Mouse (Mus musculus): ENCODE data around the gene Hhatl.

Hhatl gene

GRCm38 (mm10) chr9:121791757-121792521, at the start of gene Hhatl:
Gene Hhatl (minus strand): TSS chr9:121792507.
- DNase-seq (ENCODE audit: low spot score in 2 of 2) = no peak

GRCm38 (mm10) chr9:121839622-121839965, 47.3 kb upstream of the Hhatl start:
- DNase-seq (ENCODE audit: low spot score in 2 of 2) = no peak

GRCm38 (mm10) chr9:121838829-121839621, 46.7 kb upstream of the Hhatl start, which contains the start of gene Ccdc13:
Gene Ccdc13 (minus strand): TSS chr9:121839461.
- peak in 1 of 2 experiments; percentile 78 for DNase-seq (ENCODE audit: low spot score in 2 of 2)

GRCm38 (mm10) chr9:121838008-121838407, 45.7 kb upstream of the Hhatl start:
- DNase-seq (ENCODE audit: low spot score in 2 of 2) = no peak

GRCm38 (mm10) chr9:121833825-121834224, 41.5 kb upstream of the Hhatl start:
- DNase-seq (ENCODE audit: low spot score in 2 of 2) = no peak

- DNase-seq (ENCODE audit: low spot score in 2 of 2) = peak; percentile 75 to 85
Measured at GRCm38 (mm10) chr9:121830956-121831293, 38.6 kb upstream of the Hhatl start.

GRCm38 (mm10) chr9:121830243-121830955, 38.1 kb upstream of the Hhatl start:
- DNase-seq (ENCODE audit: low spot score in 2 of 2) = peak; percentile 18 to 54

GRCm38 (mm10) chr9:121829270-121829992, 37.1 kb upstream of the Hhatl start:
- no peak for DNase-seq (ENCODE audit: low spot score in 2 of 2)

- no peak for DNase-seq (ENCODE audit: low spot score in 2 of 2)
Measured at GRCm38 (mm10) chr9:121828314-121828713, 36.0 kb upstream of the Hhatl start.

GRCm38 (mm10) chr9:121826356-121826755, 34.0 kb upstream of the Hhatl start:
- no peak for DNase-seq (ENCODE audit: low spot score in 2 of 2)

GRCm38 (mm10) chr9:121823991-121824390, 31.7 kb upstream of the Hhatl start:
- no peak for DNase-seq (ENCODE audit: low spot score in 2 of 2)

- no peak for DNase-seq (ENCODE audit: low spot score in 2 of 2)
Measured at GRCm38 (mm10) chr9:121823051-121823450, 30.7 kb upstream of the Hhatl start.

- no peak for DNase-seq (ENCODE audit: low spot score in 2 of 2)
Measured at GRCm38 (mm10) chr9:121822585-121822991, 30.3 kb upstream of the Hhatl start.

GRCm38 (mm10) chr9:121820765-121821164, 28.5 kb upstream of the Hhatl start:
- DNase-seq (ENCODE audit: low spot score in 2 of 2) = no peak

GRCm38 (mm10) chr9:121819771-121820471, 27.6 kb upstream of the Hhatl start:
- DNase-seq (ENCODE audit: low spot score in 2 of 2) = no peak

GRCm38 (mm10) chr9:121819073-121819770, 26.9 kb upstream of the Hhatl start:
- no peak for DNase-seq (ENCODE audit: low spot score in 2 of 2)

GRCm38 (mm10) chr9:121815183-121815582, 22.9 kb upstream of the Hhatl start:
- no peak for DNase-seq (ENCODE audit: low spot score in 2 of 2)

- no peak for DNase-seq (ENCODE audit: low spot score in 2 of 2)
Measured at GRCm38 (mm10) chr9:121810081-121810821, 17.9 kb upstream of the Hhatl start.

- DNase-seq (ENCODE audit: low spot score in 2 of 2) = no peak
Measured at GRCm38 (mm10) chr9:121808511-121808910, 16.2 kb upstream of the Hhatl start.

- no peak for DNase-seq (ENCODE audit: low spot score in 2 of 2)
Measured at GRCm38 (mm10) chr9:121807947-121808346, 15.6 kb upstream of the Hhatl start.

All from spleen, postnatal 10 days (tissue).